Mouse (Mus musculus) embryonic facial prominence, embryonic 14.5 days (tissue): ENCODE measurements at regions not wholly inside any gene's neighbourhood (a gene's known extent, or its start where the extent isn't known, plus 50 kb on each side); places are given as distances from the start of the nearest gene placed in this dataset.

Experiments used
- ATAC-seq: fragments of 200-750 bp; cut with Nextera tagmentation; 2 replicates; pipeline ENCODE4 v1.8.0; 2017; ENCODE audit warnings: low read depth, moderate number of reproducible peaks, moderate TSS enrichment
- DNase-seq: peaks from one replicate; pipeline ENCODE4 v3.0.0-alpha.2; 2015; ENCODE audit warnings: low spot score
- H3K27ac ChIP-seq: fragments of 300-500 bp; sonication (generic); replicated peaks from 2 replicates; pipeline ENCODE4 v1.5.1; 2014; ENCODE audit warnings: low read depth, mild to moderate bottlenecking, low read length, moderate library complexity
- H3K27me3 ChIP-seq: fragments of 300-500 bp; sonication (generic); replicated peaks from 2 replicates; pipeline ENCODE4 v1.6.1; 2014; ENCODE audit warnings: low read length; ENCODE audit not compliant: control insufficient read depth, insufficient read depth
- H3K36me3 ChIP-seq: fragments of 300-500 bp; sonication (generic); 2 replicates; pipeline ENCODE4 v1.6.1; 2014; ENCODE audit warnings: low read length, mixed read lengths; ENCODE audit not compliant: control insufficient read depth, insufficient read depth
- H3K4me1 ChIP-seq: fragments of 300-500 bp; sonication (generic); 2 replicates; pipeline ENCODE4 v1.6.1; 2014; ENCODE audit warnings: antibody characterized with exemption, low read length; ENCODE audit not compliant: control insufficient read depth, insufficient read depth
- H3K4me2 ChIP-seq: fragments of 300-500 bp; sonication (generic); 2 replicates; pipeline ENCODE4 v1.6.1; 2014; ENCODE audit warnings: low read depth, mild to moderate bottlenecking, low read length, moderate library complexity, mixed read lengths
- H3K4me3 ChIP-seq: fragments of 300-500 bp; sonication (generic); 2 replicates; pipeline ENCODE4 v1.5.1; 2014; ENCODE audit warnings: low read depth, mild to moderate bottlenecking, low read length
- H3K9ac ChIP-seq: fragments of 300-500 bp; sonication (generic); 2 replicates; pipeline ENCODE4 v1.6.1; 2014; ENCODE audit warnings: low read depth, mild to moderate bottlenecking, low read length, moderate library complexity, mixed read lengths
- H3K9me3 ChIP-seq: fragments of 300-500 bp; sonication (generic); 2 replicates; pipeline ENCODE4 v1.6.1; 2016; ENCODE audit warnings: low read length; ENCODE audit not compliant: control insufficient read depth
- WGBS: fragments of 180-500 bp; shearing (Covaris S2); extraction: QIAGEN DNeasy Blood & Tissue Kit; methylation state at CpG from one replicate; pipeline ENCODE4 v1.1.7; 2014; 5-methylcytosine and 5-hydroxymethylcytosine counted together

GRCm38 (mm10) chr1:189079451-189080410 lies 72.1 kb upstream of the Kctd3 start:
- peaks cover 11% of the 10 kb centered on the region for H3K9me3 ChIP-seq
- ATAC-seq (no peak), DNase-seq (no peak)

GRCm38 (mm10) chr1:189077861-189078260 lies 70.2 kb upstream of the Kctd3 start:
- no peak overlapping the region for H3K9ac ChIP-seq
- ATAC-seq (no peak), DNase-seq (no peak)
- H3K9me3 ChIP-seq: no peaks in the 10 kb centered on the region
- H3K4me2 ChIP-seq: no peak overlapping the region
- H3K4me1 ChIP-seq: no peaks in the 10 kb centered on the region
- H3K36me3 ChIP-seq: no peaks in the 10 kb centered on the region
- H3K27me3 ChIP-seq: no peaks in the 10 kb centered on the region
- 73% methylated on average over 5 of the region's 5 CpGs for WGBS
- no peak overlapping the region for H3K4me3 ChIP-seq
- H3K27ac ChIP-seq: no peak overlapping the region

More at GRCm38 (mm10) chr1:189079451-189080410, 72.1 kb upstream of the Kctd3 start:
- Histone ChIP-seq H3K4me1 (no peaks in the 10 kb centered on the region), H3K36me3 (no peaks in the 10 kb centered on the region), H3K9ac (no peak overlapping the region), H3K27me3 (no peaks in the 10 kb centered on the region), H3K4me2 (no peak overlapping the region), H3K27ac (no peak overlapping the region), H3K4me3 (no peak overlapping the region)
- WGBS: 70% methylated on average over 11 of the region's 11 CpGs

- no peak for DNase-seq
Measured at GRCm38 (mm10) chr1:189076276-189076675, 68.6 kb upstream of the Kctd3 start.

GRCm38 (mm10) chr1:189075671-189076070 lies 68.0 kb upstream of the Kctd3 start:
- Histone ChIP-seq H3K4me1 (no peaks in the 10 kb centered on the region), H3K4me3 (no peak overlapping the region), H3K4me2 (no peak overlapping the region), H3K9me3 (no peaks in the 10 kb centered on the region), H3K36me3 (no peaks in the 10 kb centered on the region), H3K9ac (no peak overlapping the region), H3K27ac (no peak overlapping the region), H3K27me3 (no peaks in the 10 kb centered on the region)
- DNase-seq: no peak
- no peak for ATAC-seq
- WGBS: 74% methylated on average over 13 of the region's 13 CpGs

More at GRCm38 (mm10) chr1:189076276-189076675, 68.6 kb upstream of the Kctd3 start:
- Histone ChIP-seq H3K4me1 (no peaks in the 10 kb centered on the region), H3K36me3 (no peaks in the 10 kb centered on the region), H3K9ac (no peak overlapping the region), H3K4me3 (no peak overlapping the region), H3K9me3 (no peaks in the 10 kb centered on the region), H3K27me3 (no peaks in the 10 kb centered on the region), H3K4me2 (no peak overlapping the region), H3K27ac (no peak overlapping the region)
- ATAC-seq: no peak
- 76% methylated on average over 4 of the region's 4 CpGs for WGBS

- no peaks in the 10 kb centered on the region for H3K9me3 ChIP-seq
- no peaks in the 10 kb centered on the region for H3K27me3 ChIP-seq
- H3K36me3 ChIP-seq: no peaks in the 10 kb centered on the region
- H3K27ac ChIP-seq: no peak overlapping the region
- ATAC-seq: no peak
- no peaks in the 10 kb centered on the region for H3K4me1 ChIP-seq
- 84% methylated on average over 2 of the region's 2 CpGs for WGBS
- no peak overlapping the region for H3K4me3 ChIP-seq
- no peak for DNase-seq
- no peak overlapping the region for H3K9ac ChIP-seq
- H3K4me2 ChIP-seq: no peak overlapping the region
Measured at GRCm38 (mm10) chr1:189072516-189072915, 64.9 kb upstream of the Kctd3 start.

- H3K36me3 ChIP-seq: no peaks in the 10 kb centered on the region
- no peaks in the 10 kb centered on the region for H3K27me3 ChIP-seq
- peaks cover 3% of the 10 kb centered on the region; the same call in 1 of the 2 replicates for H3K4me1 ChIP-seq
- ATAC-seq: no peak
- no peaks in the 10 kb centered on the region for H3K9me3 ChIP-seq
- H3K27ac ChIP-seq: no peak overlapping the region
- 46% methylated on average over 3 of the region's 3 CpGs for WGBS
- H3K4me3 ChIP-seq: no peak overlapping the region
- no peak overlapping the region for H3K4me2 ChIP-seq
- DNase-seq: no peak
- H3K9ac ChIP-seq: no peak overlapping the region
Measured at GRCm38 (mm10) chr1:189068204-189068603, 60.6 kb upstream of the Kctd3 start.

DNA sequence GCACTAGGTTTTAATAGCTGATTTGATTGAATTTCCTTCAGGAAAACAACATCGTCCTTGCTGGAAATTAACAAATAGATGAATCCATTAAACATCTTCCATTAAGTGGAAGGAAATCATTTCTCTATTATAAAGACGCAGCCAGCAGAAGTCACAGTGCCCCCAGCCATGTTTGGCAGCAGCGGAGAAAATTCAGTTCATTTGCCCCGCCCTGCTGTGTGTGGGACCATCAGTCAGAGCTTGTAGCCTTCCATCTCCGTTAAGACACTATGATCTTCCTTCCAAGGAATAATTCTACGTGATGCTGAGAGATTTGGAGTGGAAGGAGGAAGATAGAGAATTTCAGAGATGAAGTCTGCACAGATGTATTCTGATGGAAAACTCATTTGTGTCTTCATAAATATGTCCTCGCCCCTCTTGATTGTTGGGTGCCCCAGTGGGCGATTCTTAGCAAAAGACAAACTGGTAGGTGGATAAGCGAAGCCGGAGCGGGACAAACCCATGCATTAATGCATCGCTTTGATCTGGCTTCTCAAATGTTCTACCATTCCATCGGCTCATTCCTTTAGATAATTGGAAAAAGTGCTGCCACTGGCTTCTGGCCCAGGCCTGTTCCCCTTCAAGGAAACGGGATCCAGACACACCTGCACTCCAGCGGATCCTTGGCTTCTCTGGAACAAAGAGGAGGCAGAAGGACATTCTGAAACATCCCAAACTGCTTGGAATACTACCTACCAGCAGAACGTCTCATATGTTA lies 59.7 kb upstream of the Kctd3 start:
- peaks cover 3% of the 10 kb centered on the region; the same call in 1 of the 2 replicates for H3K4me1 ChIP-seq
- no peak overlapping the region for H3K4me2 ChIP-seq
- no peaks in the 10 kb centered on the region for H3K27me3 ChIP-seq
- 49% methylated on average over 16 of the region's 16 CpGs for WGBS
- H3K27ac ChIP-seq: no peak overlapping the region
- DNase-seq (peak; percentile 26), ATAC-seq (no peak)
- no peaks in the 10 kb centered on the region for H3K36me3 ChIP-seq
- H3K9ac ChIP-seq: no peak overlapping the region
- no peak overlapping the region for H3K4me3 ChIP-seq
- H3K9me3 ChIP-seq: no peaks in the 10 kb centered on the region

DNA sequence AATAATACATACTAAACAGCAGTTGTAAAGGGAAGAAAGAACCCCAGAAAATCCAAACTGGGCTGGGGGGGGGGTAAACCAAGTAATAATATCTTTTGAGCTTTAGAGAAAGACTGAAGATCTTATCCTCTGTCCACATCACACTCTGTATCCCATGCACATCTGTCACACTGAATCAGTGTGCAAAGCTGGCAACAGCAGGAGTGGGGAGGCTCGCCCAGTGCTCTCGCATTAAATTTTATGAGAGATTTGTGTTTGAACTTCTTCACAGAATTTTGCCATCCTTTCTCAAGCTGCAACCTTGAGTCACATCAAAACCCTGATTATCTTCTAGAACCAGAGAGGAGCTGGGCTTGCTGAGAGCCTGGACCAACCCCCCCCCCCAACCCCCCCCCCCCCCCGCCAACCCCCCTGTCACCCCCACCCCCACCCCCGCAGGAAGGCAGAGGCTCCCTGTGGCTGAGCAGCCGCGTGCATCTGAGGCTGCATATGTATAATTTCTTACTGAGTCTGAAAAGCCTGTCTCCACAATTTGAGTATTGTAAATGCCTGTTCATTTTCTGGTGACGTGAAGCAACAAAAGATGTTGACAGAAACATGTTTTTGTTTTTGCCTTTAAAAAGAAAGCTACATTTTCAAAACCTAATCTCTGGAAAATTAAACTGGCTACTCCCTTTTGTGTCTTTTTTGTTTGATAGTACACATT lies 59.0 kb upstream of the Kctd3 start:
- H3K4me1 ChIP-seq: peaks cover 3% of the 10 kb centered on the region; the same call in 1 of the 2 replicates
- no peak for ATAC-seq
- 40% methylated on average over 5 of the region's 7 CpGs for WGBS
- no peaks in the 10 kb centered on the region for H3K9me3 ChIP-seq
- no peaks in the 10 kb centered on the region for H3K36me3 ChIP-seq
- no peak overlapping the region for H3K9ac ChIP-seq
- no peak for DNase-seq
- no peaks in the 10 kb centered on the region for H3K27me3 ChIP-seq
- H3K27ac ChIP-seq: no peak overlapping the region
- H3K4me2 ChIP-seq: no peak overlapping the region
- no peak overlapping the region for H3K4me3 ChIP-seq
